In the genomic region with DNA sequence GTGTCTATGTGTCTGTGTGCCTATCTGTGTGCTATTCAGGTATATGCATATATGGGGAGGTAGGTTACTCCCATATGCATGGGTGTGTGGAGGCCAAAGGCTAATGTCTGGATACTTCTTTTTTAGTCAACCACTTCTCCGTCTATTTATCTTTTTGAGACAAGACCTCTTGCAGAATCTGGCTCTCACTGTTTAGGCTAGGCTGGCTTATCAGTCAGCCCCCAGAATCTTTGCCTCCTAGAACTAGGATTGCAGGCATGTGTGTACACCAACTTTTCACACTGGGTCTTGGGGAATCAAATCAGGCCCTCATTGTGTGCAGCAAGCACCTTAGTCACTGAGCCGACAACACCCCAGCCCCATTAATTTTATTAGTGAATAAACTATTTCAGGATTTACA, we compare ENCODE assay signal across 25 mouse cellular contexts.
"Had no signal": no experiment of that assay in that cellular context is flagged by ENCODE, and none has a peak within 500 bp of the region (broad histone marks: within the 10 kb centered on the region; RNA-seq: fewer than 3 reads in every experiment).

No protein-coding gene starts in this region.

- H3K36me3 ChIP-seq: heart, embryonic 10.5 days; heart, embryonic 12.5 days; hindbrain, embryonic 10.5 days; hindbrain, embryonic 12.5 days; kidney, embryonic 15.5 days; limb, embryonic 10.5 days; limb, embryonic 12.5 days; liver, embryonic 13.5 days had no signal

- H3K27ac ChIP-seq: gastrocnemius, adult 2 months; heart, embryonic 10.5 days; hindbrain, embryonic 10.5 days; hindbrain, embryonic 12.5 days; hindbrain, embryonic 14.5 days; kidney, embryonic 15.5 days; kidney, postnatal 0 days; limb, embryonic 10.5 days; limb, embryonic 12.5 days; liver, embryonic 13.5 days had no signal

- H3K27me3 ChIP-seq: heart, embryonic 12.5 days; hindbrain, embryonic 12.5 days; kidney, embryonic 15.5 days; limb, embryonic 12.5 days; liver, embryonic 13.5 days had no signal

- H3K9me3 ChIP-seq: heart, embryonic 10.5 days; heart, embryonic 12.5 days; hindbrain, embryonic 10.5 days; hindbrain, embryonic 12.5 days; kidney, embryonic 15.5 days; limb, embryonic 10.5 days; limb, embryonic 12.5 days; liver, embryonic 13.5 days had no signal

- ATAC-seq: hindbrain, embryonic 16.5 days; inflammation-experienced regulatory T-cells, adult 6 months had no signal

- H3K9ac ChIP-seq: heart, embryonic 12.5 days; hindbrain, embryonic 12.5 days; hindbrain, embryonic 14.5 days; kidney, embryonic 15.5 days; limb, embryonic 12.5 days; liver, embryonic 13.5 days had no signal

- DNase-seq: gastrocnemius, adult 2 months; gastrocnemius, postnatal 10 days; gastrocnemius, postnatal 25 days; heart, adult 18-20 months; heart, postnatal 10 days; heart, postnatal 4 days; kidney, adult 11 months; kidney, postnatal 14 days; kidney, postnatal 36 days; layer of hippocampus, adult 9-11 months; layer of hippocampus, postnatal 36 days; liver; liver, embryonic 13.5 days had no signal

- H3K4me3 ChIP-seq: gastrocnemius, adult 2 months; heart, embryonic 10.5 days; heart, embryonic 12.5 days; hindbrain, embryonic 10.5 days; hindbrain, embryonic 12.5 days; kidney, embryonic 15.5 days; limb, embryonic 10.5 days; limb, embryonic 12.5 days; liver, embryonic 13.5 days had no signal

- H3K4me2 ChIP-seq: heart, embryonic 12.5 days; hindbrain, embryonic 12.5 days; hindbrain, embryonic 14.5 days; kidney, embryonic 15.5 days; limb, embryonic 12.5 days; liver, embryonic 11.5 days; liver, embryonic 13.5 days had no signal
